In the genomic region with DNA sequence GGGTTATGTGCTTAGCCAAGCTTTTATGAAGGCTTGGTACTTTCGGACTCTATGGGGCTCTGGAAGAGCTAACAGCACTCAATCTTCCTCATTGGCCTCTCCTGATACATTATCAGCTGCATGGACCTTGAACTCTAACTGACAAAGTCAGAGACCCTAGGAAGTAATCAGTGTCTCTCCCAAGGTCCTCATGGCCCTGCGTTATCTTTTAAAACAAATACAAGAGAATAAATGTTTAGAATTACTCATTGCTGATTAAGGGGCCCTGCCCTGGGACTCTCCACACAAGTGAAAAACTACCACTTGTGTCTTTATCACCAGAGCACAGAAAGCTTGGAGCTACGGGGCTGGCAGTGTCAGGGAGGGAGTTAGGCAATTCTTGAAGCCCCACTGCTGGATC, we compare ENCODE assay signal across 16 mouse cellular contexts. TPM values are rescaled to one million over a fixed set of nuclear protein-coding genes. Genes with fewer than 3 reads are reported as not detected.
DNase-seq lines count a peak whose midpoint lies in the region; ATAC-seq and TF ChIP-seq lines count a peak whose summit lies in the region.
"Had no signal": no experiment of that assay in that cellular context is flagged by ENCODE, and none has a peak within 500 bp of the region (broad histone marks: within the 10 kb centered on the region; RNA-seq: fewer than 3 reads in every experiment).

No protein-coding gene starts in this region.

- 21% methylated on average over 3 of the region's 3 CpGs for WGBS in lung, embryonic 14.5 days
- WGBS in intestine, embryonic 14.5 days = 41% methylated on average over 3 of the region's 3 CpGs
- WGBS in liver, embryonic 15.5 days (ENCODE audit: insufficient replicate concordance) = 8% methylated on average over 3 of the region's 3 CpGs

- H3K9ac ChIP-seq in lung, embryonic 14.5 days = no peak overlapping the region
- H3K9ac ChIP-seq in intestine, embryonic 14.5 days (ENCODE audit: low read length) = no peak overlapping the region
- no peak overlapping the region for H3K9ac ChIP-seq in liver, embryonic 15.5 days
- H3K9ac ChIP-seq: midbrain, embryonic 13.5 days had no signal

- H3K9me3 ChIP-seq in lung, embryonic 14.5 days (ENCODE audit: low read depth, low read length) = no peaks in the 10 kb centered on the region
- no peaks in the 10 kb centered on the region for H3K9me3 ChIP-seq in intestine, embryonic 14.5 days (ENCODE audit: control insufficient read depth, low read length)
- no peaks in the 10 kb centered on the region for H3K9me3 ChIP-seq in liver, embryonic 15.5 days (replicated peaks)
- H3K9me3 ChIP-seq: embryonic facial prominence, embryonic 10.5 days; midbrain, embryonic 13.5 days had no signal

- H3K4me1 ChIP-seq in lung, embryonic 14.5 days (ENCODE audit: insufficient read depth) = peaks cover under 1% of the 10 kb centered on the region; the same call in 1 of the 2 replicates
- 0 out of 2 replicates have a peak, but pooled peaks cover 2% of the 10 kb centered on the region for H3K4me1 ChIP-seq in intestine, embryonic 14.5 days (replicated peaks; ENCODE audit: control insufficient read depth, insufficient read depth, low read length)
- peaks cover 13% of the 10 kb centered on the region for H3K4me1 ChIP-seq in liver, embryonic 15.5 days (replicated peaks)
- H3K4me1 ChIP-seq: midbrain, embryonic 13.5 days had no signal

- no peak for DNase-seq in lung, embryonic 14.5 days
- DNase-seq in lung, postnatal 25 days (ENCODE audit: low spot score) = no peak
- no peak for DNase-seq in intestine, embryonic 14.5 days (ENCODE audit: low spot score)
- DNase-seq in yolk sac, embryonic 10.5 days (ENCODE audit: low spot score) = peak; percentile 53
- DNase-seq in embryo, embryonic 9.5 days (ENCODE audit: extremely low spot score) = no peak
- DNase-seq: cerebellum, adult 8-10 months; heart, postnatal 36 days; left cerebral cortex, postnatal 4 days; lung, postnatal 36 days; spleen, adult 18-20 months had no signal

- no peak for ATAC-seq in lung, embryonic 14.5 days (ENCODE audit: insufficient read depth)
- peak; percentile 83 for ATAC-seq in intestine, embryonic 14.5 days (replicated peaks; ENCODE audit: low FRiP score, low TSS enrichment, low read depth)
- ATAC-seq in liver, embryonic 15.5 days (ENCODE audit: insufficient read depth) = peak; percentile 67
- ATAC-seq in frontal cortex, adult (ENCODE audit: low TSS enrichment) = no peak
- ATAC-seq: activated CD4-positive, CD25-positive, alpha-beta regulatory T cell, adult 4 months; midbrain, embryonic 13.5 days had no signal

- H3K27me3 ChIP-seq in lung, embryonic 14.5 days (ENCODE audit: insufficient read depth, low read length) = no peaks in the 10 kb centered on the region
- H3K27me3 ChIP-seq in intestine, embryonic 14.5 days (replicated peaks; ENCODE audit: control insufficient read depth, insufficient read depth, low read length) = no peaks in the 10 kb centered on the region
- H3K27me3 ChIP-seq in liver, embryonic 15.5 days = no peaks in the 10 kb centered on the region
- H3K27me3 ChIP-seq: midbrain, embryonic 13.5 days had no signal

- TF ChIP-seq CTCF in lung, embryonic 14.5 days (IDR thresholded peaks at IDR 0.05; ENCODE audit: low read depth) = no peak

- 0 out of 2 replicates have a peak overlapping the region, but pooled peaks have one; percentile 24 for H3K27ac ChIP-seq in lung, embryonic 14.5 days (ENCODE audit: low read depth)
- 0 out of 2 replicates have a peak overlapping the region, but pooled peaks have one; percentile 28 for H3K27ac ChIP-seq in intestine, embryonic 14.5 days (ENCODE audit: low read depth)
- H3K27ac ChIP-seq in liver, embryonic 15.5 days (replicated peaks) = no peak overlapping the region
- H3K27ac ChIP-seq: embryonic facial prominence, embryonic 10.5 days; kidney, postnatal 0 days; midbrain, embryonic 13.5 days had no signal

- no peak overlapping the region for H3K4me3 ChIP-seq in lung, embryonic 14.5 days (ENCODE audit: low read depth, low read length)
- H3K4me3 ChIP-seq in intestine, embryonic 14.5 days (ENCODE audit: low read depth, low read length) = no peak overlapping the region
- H3K4me3 ChIP-seq in liver, embryonic 15.5 days (replicated peaks) = no peak overlapping the region
- H3K4me3 ChIP-seq: embryonic facial prominence, embryonic 10.5 days; midbrain, embryonic 13.5 days had no signal

- no peak overlapping the region for H3K4me2 ChIP-seq in lung, embryonic 14.5 days
- H3K4me2 ChIP-seq in intestine, embryonic 14.5 days (ENCODE audit: low read length) = no peak overlapping the region
- no peak overlapping the region for H3K4me2 ChIP-seq in liver, embryonic 15.5 days
- H3K4me2 ChIP-seq: midbrain, embryonic 13.5 days had no signal

- H3K36me3 ChIP-seq in lung, embryonic 14.5 days (ENCODE audit: insufficient read depth) = peaks cover 71% of the 10 kb centered on the region
- H3K36me3 ChIP-seq in intestine, embryonic 14.5 days (ENCODE audit: control insufficient read depth, insufficient read depth, low read length) = peaks cover 74% of the 10 kb centered on the region
- no peaks in the 10 kb centered on the region for H3K36me3 ChIP-seq in liver, embryonic 15.5 days (replicated peaks)

RNA-seq across cellular contexts. Expression of a gene that starts 27.1 kb away (rescaled TPM):
- 83.6 and 89.2 TPM in 2 replicates for polyA plus RNA-seq in lung, embryonic 14.5 days (2014; fragmentation: Nextera tagmentation; extraction: Ambion mirVana)
- polyA plus RNA-seq in intestine, embryonic 14.5 days (2014; fragmentation: Nextera tagmentation; extraction: Ambion mirVana) = 94.6 and 108 TPM in 2 replicates
- polyA plus RNA-seq in liver, embryonic 15.5 days (2015; fragmentation: Nextera tagmentation; extraction: Ambion mirVana) = 1.7 and 1.9 TPM in 2 replicates

RNA-seq across cellular contexts. Expression of a gene that starts 39.6 kb away (rescaled TPM):
- 0.38 and 0.50 TPM in 2 replicates for polyA plus RNA-seq in lung, embryonic 14.5 days (2014; fragmentation: Nextera tagmentation; extraction: Ambion mirVana)
- 6.0 and 8.4 TPM in 2 replicates for polyA plus RNA-seq in intestine, embryonic 14.5 days (2014; fragmentation: Nextera tagmentation; extraction: Ambion mirVana)
- 4.4 and 4.6 TPM in 2 replicates for polyA plus RNA-seq in liver, embryonic 15.5 days (2015; fragmentation: Nextera tagmentation; extraction: Ambion mirVana)

RNA-seq across cellular contexts. Expression of a gene that starts 40.4 kb away (rescaled TPM):
- 15.4 and 15.9 TPM in 2 replicates for polyA plus RNA-seq in lung, embryonic 14.5 days (2014; fragmentation: Nextera tagmentation; extraction: Ambion mirVana)
- 12.8 and 14.9 TPM in 2 replicates for polyA plus RNA-seq in intestine, embryonic 14.5 days (2014; fragmentation: Nextera tagmentation; extraction: Ambion mirVana)
- polyA plus RNA-seq in liver, embryonic 15.5 days (2015; fragmentation: Nextera tagmentation; extraction: Ambion mirVana) = 4.7 and 5.6 TPM in 2 replicates

RNA-seq across cellular contexts. Expression of a gene that starts 44.8 kb away (rescaled TPM):
- not detected in 2 replicates for polyA plus RNA-seq in lung, embryonic 14.5 days (2014; fragmentation: Nextera tagmentation; extraction: Ambion mirVana)
- 0.17 and 0.26 TPM in 2 replicates for polyA plus RNA-seq in intestine, embryonic 14.5 days (2014; fragmentation: Nextera tagmentation; extraction: Ambion mirVana)
- polyA plus RNA-seq in liver, embryonic 15.5 days (2015; fragmentation: Nextera tagmentation; extraction: Ambion mirVana) = 0.07 TPM in 1 of 2 replicates, not detected in the other
- polyA plus RNA-seq: activated CD4-positive, CD25-positive, alpha-beta regulatory T cell, adult 4 months had no signal

Comparison
In these comparisons a context has a peak if more than half of its experiments do, and no peak if none do; other contexts are left out.
1. ATAC-seq: peak in intestine, embryonic 14.5 days (single experiment) and liver, embryonic 15.5 days (single experiment); none in lung, embryonic 14.5 days (single experiment) and frontal cortex, adult (single experiment).
2. RNA of a gene that starts 27.1 kb away (polyA plus RNA-seq): 94.6 to 108 TPM in intestine, embryonic 14.5 days and 83.6 to 89.2 TPM in lung, embryonic 14.5 days; 1.7 to 1.9 TPM in liver, embryonic 15.5 days; every median in the first group is over 10 times any median in the second.